Mouse (Mus musculus): ENCODE data around the gene Etnk1. TPM values are rescaled to one million over a fixed set of nuclear protein-coding genes. Genes with fewer than 3 reads are reported as not detected.

Gene Etnk1
- polyA plus RNA-seq, 1 experiment from 2014 or later, result 14.5 TPM

- 52% methylated on average over 3 of the region's 3 CpGs for WGBS
- no peaks in the 10 kb centered on the region for H3K36me3 ChIP-seq (ENCODE audit: control insufficient read depth, insufficient read depth)
- no peak overlapping the region for H3K27ac ChIP-seq (ENCODE audit: low read depth, low read length)
These were observed 112.2 kb downstream of the Etnk1 start for GRCm38 (mm10) chr6:143279222-143279621.

More at GRCm38 (mm10) chr6:143279222-143279621, 112.2 kb downstream of the Etnk1 start:
- H3K9me3 ChIP-seq (ENCODE audit: control insufficient read depth), result no peaks in the 10 kb centered on the region
- H3K4me2 ChIP-seq (replicated peaks; ENCODE audit: low read depth), result no peak overlapping the region
- TF ChIP-seq CTCF (IDR thresholded peaks at IDR 0.05; ENCODE audit: low read depth), result peak; percentile 25
- no peak overlapping the region for H3K4me3 ChIP-seq (ENCODE audit: low read depth, low read length)
- no peaks in the 10 kb centered on the region for H3K27me3 ChIP-seq (replicated peaks; ENCODE audit: control insufficient read depth, insufficient read depth, low read length)
- no peaks in the 10 kb centered on the region for H3K4me1 ChIP-seq (replicated peaks; ENCODE audit: control insufficient read depth, insufficient read depth, low read length)
- no peak for ATAC-seq
- H3K9ac ChIP-seq (ENCODE audit: low read depth, low read length), result no peak overlapping the region

Other genes with a start within 250 kb of the Etnk1 start
- gene St8sia1, start 202.8 kb upstream of the Etnk1 start, polyA plus RNA-seq (2015; fragmentation: Nextera tagmentation; extraction: Ambion mirVana), result 0.17 and 0.34 TPM in 2 replicates
- gene C2cd5, start 67.1 kb upstream of the Etnk1 start, polyA plus RNA-seq (2015; fragmentation: Nextera tagmentation; extraction: Ambion mirVana), result 10.2 and 10.4 TPM in 2 replicates